Mouse (Mus musculus) heart, postnatal 0 days (tissue): ENCODE measurements around the gene Pdlim5. TPM values are rescaled to one million over a fixed set of nuclear protein-coding genes. Genes with fewer than 3 reads are reported as not detected.

ENCODE experiments used
- ATAC-seq: fragments of 200-750 bp; cut with Nextera tagmentation; 2 replicates; pipeline ENCODE4 v1.8.0; 2017; ENCODE audit warnings: low read depth, moderate number of reproducible peaks, moderate library complexity; ENCODE audit not compliant: insufficient read depth
- DNase-seq: peaks from one replicate; pipeline ENCODE4 v3.0.0-alpha.2; 2016; ENCODE audit warnings: low spot score
- H3K27ac ChIP-seq: fragments of 300-500 bp; sonication (generic); 2 replicates; pipeline ENCODE4 v1.5.1; 2014; ENCODE audit warnings: low read depth, mild to moderate bottlenecking
- H3K27me3 ChIP-seq: fragments of 300-500 bp; sonication (generic); 2 replicates; pipeline ENCODE4 v1.6.1; 2014; ENCODE audit warnings: low read length, mixed read lengths; ENCODE audit not compliant: control insufficient read depth, insufficient read depth
- H3K36me3 ChIP-seq: fragments of 300-500 bp; sonication (generic); replicated peaks from 2 replicates; pipeline ENCODE4 v1.6.1; 2014; ENCODE audit warnings: low read length, mixed read lengths; ENCODE audit not compliant: control insufficient read depth, insufficient read depth
- H3K4me1 ChIP-seq: fragments of 300-500 bp; sonication (generic); 2 replicates; pipeline ENCODE4 v1.6.1; 2014; ENCODE audit warnings: antibody characterized with exemption; ENCODE audit not compliant: control insufficient read depth, insufficient read depth
- H3K4me2 ChIP-seq: fragments of 300-500 bp; sonication (generic); 2 replicates; pipeline ENCODE4 v1.6.1; 2014; ENCODE audit warnings: low read depth, mild to moderate bottlenecking, low read length, moderate library complexity
- H3K4me3 ChIP-seq: fragments of 300-500 bp; sonication (generic); 2 replicates; pipeline ENCODE4 v1.5.1; 2014; ENCODE audit warnings: low read depth, low read length
- H3K9ac ChIP-seq: fragments of 300-500 bp; sonication (generic); replicated peaks from 2 replicates; pipeline ENCODE4 v1.6.1; 2014; ENCODE audit warnings: low read depth, low read length, mixed read lengths
- H3K9me3 ChIP-seq: fragments of 300-500 bp; sonication (generic); replicated peaks from 2 replicates; pipeline ENCODE4 v1.6.1; 2016; ENCODE audit warnings: low read length; ENCODE audit not compliant: control insufficient read depth
- CTCF ChIP-seq: IDR thresholded peaks from 2 replicates; pipeline ENCODE4 v1.5.1; 2016; ENCODE audit warnings: antibody characterized with exemption, control low read depth, low read depth
- EP300 ChIP-seq: IDR thresholded peaks from 2 replicates; pipeline ENCODE4 v1.6.1; 2016; ENCODE audit warnings: antibody characterized with exemption, low read depth
- WGBS: fragments of 180-500 bp; shearing (Covaris S2); extraction: QIAGEN DNeasy Blood & Tissue Kit; methylation state at CpG from one replicate; pipeline ENCODE4 v1.1.7; 2014; 5-methylcytosine and 5-hydroxymethylcytosine counted together
- polyA plus RNA-seq: library from polyadenylated mRNA; unstranded; fragments of >200 nt; fragmentation: Nextera tagmentation; extraction: Ambion mirVana; gene quantifications from 2 replicates; pipeline ENCODE4 v1.2.1, GENCODE M21; 2015
- total RNA-seq: library from RNA; depleted of rRNA; stranded (reverse); fragments of >200 nt; gene quantifications from 2 replicates; pipeline ENCODE4 v1.2.3, GENCODE M21; 2014; ENCODE audit warnings: low replicate concordance

The Pdlim5 gene
- total and polyA plus RNA-seq, 2 experiments from 2014 or later: 367 to 512 TPM

GRCm38 (mm10) chr3:142394796-142395508 is 544 bp downstream of the Pdlim5 start:
- under 1% methylated on average over 42 of the region's 64 CpGs for WGBS
- Histone ChIP-seq H3K27ac (peak overlapping the region; percentile 99), H3K36me3 (0 out of 2 replicates have a peak, but pooled peaks cover 7% of the 10 kb centered on the region), H3K9ac (peak overlapping the region; percentile 99), H3K4me3 (peak overlapping the region; percentile 94), H3K27me3 (no peaks in the 10 kb centered on the region), H3K4me1 (no peaks in the 10 kb centered on the region), H3K9me3 (no peaks in the 10 kb centered on the region), H3K4me2 (peak overlapping the region; percentile 83)
- no peak for TF ChIP-seq CTCF
- no peak for TF ChIP-seq EP300
- DNase-seq (peak; percentile 96), ATAC-seq (peak; percentile 66)

- ATAC-seq (no peak), DNase-seq (peak; percentile 71)
- Histone ChIP-seq H3K36me3 (peaks cover 7% of the 10 kb centered on the region; the same call in 1 of the 2 replicates), H3K4me2 (peak overlapping the region; percentile 83), H3K4me3 (peak overlapping the region; percentile 94), H3K4me1 (peaks cover 4% of the 10 kb centered on the region), H3K9ac (peak overlapping the region; percentile 99), H3K27ac (peak overlapping the region; percentile 99), H3K9me3 (no peaks in the 10 kb centered on the region), H3K27me3 (no peaks in the 10 kb centered on the region)
- TF ChIP-seq EP300 (no peak), CTCF (peak; percentile 26; the same call in 1 of the 2 replicates)
- 2% methylated on average over 9 of the region's 9 CpGs for WGBS
Observed at GRCm38 (mm10) chr3:142394000-142394411, 1.5 kb downstream of the Pdlim5 start.

- no peaks in the 10 kb centered on the region for H3K27me3 ChIP-seq
- no peak overlapping the region for H3K4me3 ChIP-seq
- H3K27ac ChIP-seq: peak overlapping the region; percentile 99
- ATAC-seq (no peak), DNase-seq (no peak)
- TF ChIP-seq EP300 (no peak), CTCF (no peak)
- peaks cover 18% of the 10 kb centered on the region for H3K36me3 ChIP-seq
- H3K9ac ChIP-seq: no peak overlapping the region; the same call in 1 of the 2 replicates
- peak overlapping the region; percentile 83; the same call in 1 of the 2 replicates for H3K4me2 ChIP-seq
- H3K4me1 ChIP-seq: peaks cover 21% of the 10 kb centered on the region
- WGBS: 52% methylated on average over 5 of the region's 5 CpGs
- no peaks in the 10 kb centered on the region for H3K9me3 ChIP-seq
Observed at GRCm38 (mm10) chr3:142391531-142391930, 4.0 kb downstream of the Pdlim5 start.

- 37% methylated on average over 2 of the region's 2 CpGs for WGBS
- Histone ChIP-seq H3K9me3 (no peaks in the 10 kb centered on the region), H3K27ac (peak overlapping the region; percentile 99), H3K4me1 (peaks cover 21% of the 10 kb centered on the region), H3K4me2 (no peak overlapping the region), H3K27me3 (no peaks in the 10 kb centered on the region), H3K4me3 (no peak overlapping the region), H3K9ac (no peak overlapping the region), H3K36me3 (peaks cover 19% of the 10 kb centered on the region)
- DNase-seq (peak; percentile 93), ATAC-seq (peak; percentile 84)
- TF ChIP-seq EP300 (peak; percentile 81; the same call in 1 of the 2 replicates), CTCF (no peak)
Observed at GRCm38 (mm10) chr3:142390288-142390687, 5.2 kb downstream of the Pdlim5 start.

GRCm38 (mm10) chr3:142388189-142388588 is 7.3 kb downstream of the Pdlim5 start:
- Histone ChIP-seq H3K4me3 (no peak overlapping the region), H3K4me1 (peaks cover 21% of the 10 kb centered on the region), H3K9me3 (no peaks in the 10 kb centered on the region), H3K4me2 (peak overlapping the region; percentile 33), H3K36me3 (peaks cover 31% of the 10 kb centered on the region), H3K27me3 (no peaks in the 10 kb centered on the region), H3K9ac (peak overlapping the region; percentile 33), H3K27ac (peak overlapping the region; percentile 50)
- WGBS: 45% methylated on average over 4 of the region's 4 CpGs
- no peak for ATAC-seq
- DNase-seq: no peak
- TF ChIP-seq CTCF: no peak
- TF ChIP-seq EP300: no peak
